Mouse (Mus musculus) monocyte, adult 2 months (primary cell): Measurements from ENCODE around the gene Tmem191c.

Experiments used
- DNase-seq, 2 experiments: peaks; one replicate each; pipeline ENCODE4 v3.0.0; 2022; ENCODE audit warnings: low spot score in 2 of 2, low read depth in 1 of 2

Tmem191c gene

GRCm38 (mm10) chr16:17261341-17261740 lies 14.5 kb upstream of the Tmem191c start:
- no peak for DNase-seq

DNA sequence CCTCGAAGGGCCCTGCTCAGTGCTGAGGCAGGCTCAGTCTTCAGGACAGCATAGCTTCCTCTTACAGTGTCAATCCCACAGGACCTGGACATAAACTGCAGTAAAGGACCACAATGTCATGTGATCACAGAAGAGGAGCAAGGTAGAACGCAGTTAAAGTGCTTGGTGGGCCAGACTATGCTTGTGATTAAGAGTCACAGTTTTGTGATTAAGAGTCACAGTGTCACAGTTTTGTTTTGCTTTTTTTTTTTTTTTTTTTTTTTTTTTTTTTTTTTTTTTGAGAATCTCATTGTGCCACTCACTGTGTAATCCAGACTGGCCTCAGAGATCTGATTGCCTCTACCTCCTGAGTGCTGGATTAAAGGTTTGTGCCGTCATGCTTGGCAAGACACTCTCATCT lies 9.8 kb upstream of the Tmem191c start:
- no peak for DNase-seq

DNA sequence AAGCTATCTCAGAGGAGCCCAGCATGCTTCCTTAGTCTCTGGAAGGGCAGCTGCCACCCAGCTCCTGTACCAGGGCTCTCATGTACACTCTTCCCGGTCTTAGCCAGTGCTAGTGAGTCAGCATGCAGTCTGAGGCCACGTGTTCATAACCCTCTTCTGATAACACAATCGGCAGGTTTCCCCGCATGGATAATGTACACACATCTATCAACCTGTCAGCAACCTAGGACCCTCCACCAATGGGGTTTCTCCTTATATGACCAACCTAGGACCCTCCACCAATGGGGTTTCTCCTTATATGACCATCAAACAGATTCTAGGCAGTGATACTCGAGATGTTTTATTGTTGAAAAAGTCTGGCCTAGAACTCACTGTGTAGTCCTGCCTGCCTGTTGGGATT lies 7.9 kb upstream of the Tmem191c start:
- DNase-seq = no peak

DNA sequence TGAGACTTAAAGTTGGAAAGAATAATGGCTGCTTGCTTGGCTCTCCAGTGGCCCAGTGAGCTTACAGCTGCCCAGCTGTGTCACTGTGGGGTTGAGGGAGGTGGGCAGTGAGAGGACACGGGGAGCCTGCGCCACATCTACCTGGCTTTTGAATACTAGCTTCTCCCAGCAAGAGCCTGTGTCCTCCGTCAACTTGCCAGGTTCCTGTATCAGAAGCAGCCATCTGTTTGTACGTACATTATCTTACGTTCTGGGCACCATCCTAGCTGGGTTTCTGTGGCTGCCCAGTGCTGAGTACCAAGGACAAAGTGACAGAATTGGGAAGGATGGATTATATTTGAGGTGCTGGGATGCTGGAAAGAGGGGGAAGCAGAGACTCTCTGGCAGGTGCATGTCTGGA lies 6.0 kb upstream of the Tmem191c start:
- no peak for DNase-seq

GRCm38 (mm10) chr16:17271124-17271523 lies 4.8 kb upstream of the Tmem191c start:
- peak in 1 of 2 experiments; percentile 24 for DNase-seq

- no peak for DNase-seq
Measured at GRCm38 (mm10) chr16:17271856-17272255, 4.0 kb upstream of the Tmem191c start.

DNA sequence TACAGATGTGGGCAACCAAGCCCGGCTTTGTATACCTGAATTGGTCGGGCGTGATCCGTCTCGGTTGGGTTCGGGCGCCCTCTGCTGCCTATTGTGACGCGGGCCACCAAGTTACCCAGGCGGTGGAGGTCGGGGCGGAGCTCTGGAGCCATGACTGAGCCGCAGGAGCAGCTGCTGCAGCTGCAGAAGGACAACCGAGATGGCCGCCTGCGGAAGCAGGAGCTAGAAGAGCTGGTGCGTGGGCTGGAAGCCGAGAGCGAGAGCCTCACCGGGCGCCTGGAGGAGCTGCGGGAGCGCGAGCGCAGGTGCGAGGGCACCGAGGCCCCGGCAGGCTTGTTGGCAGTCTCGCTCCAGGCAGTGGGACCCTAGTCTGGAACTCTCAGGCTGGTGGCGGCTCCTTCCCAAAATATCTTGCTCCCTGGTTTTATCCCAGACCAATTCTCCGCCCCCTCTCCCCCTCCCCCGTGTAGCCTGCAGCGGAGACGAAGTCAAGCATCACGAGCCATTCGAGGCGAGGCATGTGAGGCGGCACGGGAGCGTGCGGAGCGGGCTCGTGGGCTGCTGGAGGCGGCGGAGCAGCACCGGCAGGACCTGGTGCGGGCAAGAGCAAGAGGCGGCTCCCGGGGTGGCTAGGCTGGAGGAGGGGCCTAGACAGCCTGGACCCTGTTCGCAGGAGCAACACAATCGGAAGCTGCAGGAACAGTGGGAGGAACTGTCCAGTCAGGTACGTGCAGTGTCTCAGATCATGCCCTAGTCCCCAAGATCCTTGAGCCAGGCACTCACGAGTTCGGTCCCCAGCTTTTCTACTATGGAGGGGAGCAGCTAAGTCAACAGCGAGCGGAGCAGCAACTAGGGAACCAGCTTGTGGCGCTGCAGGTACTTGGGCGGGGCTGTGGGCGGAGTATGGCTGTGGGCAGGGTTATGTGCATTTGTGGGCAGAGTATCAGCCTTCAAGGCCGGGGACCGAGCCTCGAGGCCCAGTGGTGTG lies 581 bp downstream of the Tmem191c start:
- DNase-seq = peak; percentile 70 to 83

DNA sequence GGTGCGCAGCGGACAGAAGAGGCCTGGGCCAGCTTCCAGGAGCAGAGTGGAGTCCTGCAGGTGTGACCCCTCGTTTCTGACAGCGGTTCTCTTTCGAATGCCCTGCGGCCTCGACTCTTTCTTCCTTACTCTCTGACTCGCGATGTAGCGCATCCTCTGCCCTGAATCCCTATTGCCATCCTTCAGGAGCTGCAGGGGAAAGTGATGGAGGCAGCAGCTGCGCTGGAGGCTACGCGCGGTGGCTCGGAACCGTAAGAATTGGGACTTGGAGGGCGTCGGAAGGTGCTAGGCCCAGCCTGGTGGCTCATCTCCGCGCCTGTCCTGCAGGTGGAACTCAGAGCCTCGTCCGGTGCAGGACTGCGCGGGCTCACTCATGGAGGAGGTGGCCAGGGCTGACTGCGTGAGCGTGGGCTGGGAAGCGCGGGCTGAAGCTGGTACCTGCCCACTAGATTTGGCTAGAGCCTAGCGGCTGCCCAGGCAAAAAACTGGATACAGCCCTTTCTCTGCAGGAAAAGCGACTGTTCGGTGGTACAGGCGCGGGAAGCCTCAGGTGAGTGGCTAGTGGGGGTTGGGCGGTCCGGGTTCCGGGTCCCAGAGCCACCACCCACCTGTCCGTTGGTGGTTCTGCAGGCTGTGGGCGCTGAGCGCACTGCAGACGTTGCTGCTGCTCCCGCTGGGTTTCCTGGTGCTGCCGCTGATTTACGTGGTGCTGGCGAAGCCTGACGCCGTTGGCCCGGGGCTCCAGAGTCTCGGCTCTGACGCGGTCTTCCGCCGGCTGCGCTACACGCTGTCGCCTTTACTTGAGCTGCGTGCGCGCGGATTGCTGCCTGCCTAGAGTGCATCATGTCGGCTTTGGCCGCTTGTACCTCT lies 1.7 kb downstream of the Tmem191c start:
- no peak for DNase-seq

- DNase-seq = no peak
Measured at GRCm38 (mm10) chr16:17280471-17280870, 4.6 kb downstream of the Tmem191c start.

GRCm38 (mm10) chr16:17283151-17283550 lies 7.3 kb downstream of the Tmem191c start:
- no peak for DNase-seq

- DNase-seq = no peak
Measured at GRCm38 (mm10) chr16:17287103-17287502, 11.2 kb downstream of the Tmem191c start.

DNA sequence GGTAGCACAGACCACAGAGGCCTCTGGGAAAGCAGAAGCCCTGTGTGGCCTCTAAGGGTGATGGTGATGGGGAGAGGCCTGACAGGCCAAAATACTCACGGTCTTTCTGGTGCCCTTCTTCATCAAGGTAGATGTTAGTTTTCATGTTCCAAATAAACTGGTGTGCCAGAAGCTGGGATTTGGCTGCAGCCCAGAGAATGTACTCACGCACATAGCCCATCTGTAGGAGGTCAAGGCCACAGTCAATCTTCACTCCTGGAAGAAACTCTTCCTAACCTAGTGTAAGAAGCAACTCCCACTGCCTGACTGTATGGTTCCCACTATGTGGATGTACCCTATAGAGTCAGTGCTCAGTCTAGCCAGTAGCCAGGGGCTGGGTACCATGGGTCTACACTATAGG lies 15.1 kb downstream of the Tmem191c start:
- DNase-seq = no peak

DNA sequence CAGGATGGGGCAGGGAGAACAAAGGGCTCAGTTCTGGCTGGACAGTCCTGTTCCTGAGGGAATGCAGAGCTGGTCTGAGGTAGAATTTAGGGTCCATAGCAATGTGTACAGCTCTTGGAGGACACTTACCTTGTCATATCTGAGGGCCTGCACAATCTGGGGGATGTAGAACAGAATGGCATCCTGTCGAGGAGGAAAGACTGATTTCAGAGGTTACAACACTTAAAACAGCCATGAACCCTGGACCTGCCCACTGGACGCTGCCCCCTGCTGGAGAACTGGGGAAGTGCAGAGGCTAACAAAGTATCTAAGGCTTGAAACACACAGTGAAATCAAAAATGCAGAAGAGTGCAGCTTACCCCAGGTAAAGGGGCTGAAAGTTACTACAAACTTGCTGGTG lies 16.9 kb downstream of the Tmem191c start:
- DNase-seq = peak; percentile 50 to 68

DNA sequence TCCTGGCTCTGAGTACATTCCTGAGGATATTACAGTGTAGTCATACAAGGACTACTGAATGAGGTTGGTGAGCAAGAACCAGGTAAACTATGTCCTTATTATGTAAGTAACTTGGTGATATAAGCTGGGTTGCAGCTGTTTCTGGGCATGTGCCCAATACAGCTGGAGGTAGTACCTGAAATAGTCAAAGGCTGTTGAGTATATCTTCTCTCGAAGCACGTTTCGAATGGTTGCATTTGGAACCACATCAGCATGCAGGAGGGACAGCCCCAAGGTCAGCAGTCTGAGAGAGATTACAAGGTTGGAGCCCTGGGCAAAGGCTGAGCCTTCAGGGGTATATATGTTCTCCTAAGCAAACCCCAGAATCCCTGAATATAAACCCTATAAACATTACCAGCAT lies 24.9 kb downstream of the Tmem191c start:
- no peak for DNase-seq

DNA sequence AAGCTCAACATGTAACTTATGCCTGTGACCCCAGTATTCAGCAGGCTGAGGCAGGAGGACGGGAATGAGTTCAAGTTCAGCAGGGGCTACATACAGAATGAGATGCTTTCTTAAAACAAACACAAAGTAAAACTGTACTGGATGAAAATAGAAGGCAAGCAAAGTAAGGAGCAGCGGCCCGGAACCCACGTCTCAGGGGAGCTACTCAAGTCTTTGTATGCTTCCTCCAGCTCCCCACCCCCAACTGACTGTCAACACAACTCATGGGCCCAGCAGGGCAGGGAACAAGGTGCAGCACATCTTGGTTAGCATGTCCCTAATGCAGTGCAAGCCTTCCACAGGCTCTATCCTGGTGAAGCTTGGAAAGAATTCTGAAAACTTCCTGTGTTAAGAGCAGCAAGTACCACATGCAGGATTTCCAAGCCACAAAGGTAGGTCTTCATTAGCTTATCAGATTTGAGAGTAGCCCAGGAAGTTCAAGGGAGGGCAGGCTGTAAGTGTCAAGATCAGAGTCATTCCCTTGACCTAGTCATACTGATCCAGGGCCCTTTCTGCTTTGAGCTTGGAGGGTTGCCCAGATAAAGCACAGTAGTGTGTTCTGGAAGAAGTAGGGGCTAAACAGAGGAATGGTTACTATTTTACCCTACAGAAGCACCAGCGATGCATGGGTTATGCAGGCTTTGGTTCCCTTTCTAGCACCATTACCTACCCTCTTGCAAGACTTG lies 27.8 kb downstream of the Tmem191c start:
- no peak for DNase-seq

DNA sequence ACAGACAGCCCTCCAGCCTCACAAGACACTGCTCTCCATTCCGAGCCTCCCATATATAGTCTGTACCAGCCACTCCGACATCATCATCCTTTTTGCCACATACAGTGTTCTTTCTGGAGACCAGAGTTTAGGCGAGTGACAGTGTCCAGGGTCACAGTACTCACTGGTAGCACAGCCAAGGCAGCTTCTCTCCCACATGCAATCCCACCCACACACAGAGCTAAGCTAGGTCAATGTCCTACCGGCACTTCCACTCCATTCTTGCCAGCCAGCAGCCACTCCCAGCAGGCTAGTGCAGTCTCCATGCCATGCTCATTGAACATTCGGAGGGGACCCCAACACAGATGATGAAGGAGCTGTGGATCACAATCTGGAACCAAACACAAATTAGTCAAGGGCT lies 31.6 kb downstream of the Tmem191c start:
- no peak for DNase-seq

DNA sequence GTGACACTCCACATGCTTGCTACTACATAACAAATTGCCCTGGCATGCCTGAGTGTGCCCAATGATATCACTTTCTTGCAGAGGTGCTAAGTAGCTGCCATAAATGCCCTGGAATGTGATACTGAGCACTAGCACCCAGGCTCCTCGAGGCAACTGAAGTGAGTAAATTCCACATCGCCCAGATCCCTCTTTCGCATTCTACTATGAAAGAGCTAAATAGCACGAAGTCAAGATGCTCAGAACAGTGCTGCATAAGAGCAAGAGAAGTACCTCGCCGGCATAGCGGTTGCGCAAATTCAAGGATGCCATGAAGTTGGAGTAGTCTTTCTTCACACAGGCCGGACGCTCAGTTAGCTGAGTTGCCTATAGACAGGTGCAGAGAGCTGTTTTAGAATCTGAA lies 33.2 kb downstream of the Tmem191c start:
- no peak for DNase-seq

DNA sequence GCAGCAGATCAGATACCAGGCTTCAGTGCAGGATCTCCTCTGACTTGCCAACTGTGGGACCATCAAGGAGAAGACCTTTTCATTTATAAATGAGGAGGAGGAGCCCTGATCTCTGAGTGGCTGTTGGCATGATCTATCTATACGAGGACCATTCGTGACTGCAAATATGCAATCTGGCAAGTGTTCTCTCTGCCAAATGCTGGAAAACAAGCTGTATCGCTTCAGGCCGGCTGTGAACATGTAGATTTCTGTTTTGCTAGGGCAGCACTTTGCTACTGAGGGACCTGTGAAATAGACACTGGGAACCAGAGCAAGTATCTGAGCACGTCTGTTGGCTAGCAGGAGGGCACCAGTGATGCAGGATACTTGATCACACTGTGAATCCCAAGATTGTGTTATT lies 36.7 kb downstream of the Tmem191c start:
- DNase-seq = no peak

- DNase-seq = no peak
Measured at GRCm38 (mm10) chr16:17316554-17316953, 40.7 kb downstream of the Tmem191c start.

DNA sequence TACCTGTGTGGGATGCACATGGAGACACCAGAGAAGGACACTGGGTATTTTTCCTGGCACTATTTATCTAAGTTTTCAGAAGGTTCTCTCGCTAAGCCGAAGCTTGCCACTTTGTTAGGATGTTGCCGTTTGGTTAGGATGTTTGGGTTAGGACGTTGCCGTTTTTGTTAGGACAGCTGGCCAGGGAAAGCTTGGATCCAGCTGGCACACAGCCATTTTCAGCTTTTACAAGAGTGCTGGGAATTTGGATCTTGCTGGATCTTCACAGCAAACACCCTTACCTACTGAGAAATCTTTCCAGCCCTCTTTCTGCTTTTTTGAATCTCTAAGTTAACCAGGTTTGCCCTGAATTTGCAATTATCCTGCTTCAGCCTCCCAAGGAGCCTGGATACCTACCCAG lies 45.6 kb downstream of the Tmem191c start:
- no peak for DNase-seq

DNA sequence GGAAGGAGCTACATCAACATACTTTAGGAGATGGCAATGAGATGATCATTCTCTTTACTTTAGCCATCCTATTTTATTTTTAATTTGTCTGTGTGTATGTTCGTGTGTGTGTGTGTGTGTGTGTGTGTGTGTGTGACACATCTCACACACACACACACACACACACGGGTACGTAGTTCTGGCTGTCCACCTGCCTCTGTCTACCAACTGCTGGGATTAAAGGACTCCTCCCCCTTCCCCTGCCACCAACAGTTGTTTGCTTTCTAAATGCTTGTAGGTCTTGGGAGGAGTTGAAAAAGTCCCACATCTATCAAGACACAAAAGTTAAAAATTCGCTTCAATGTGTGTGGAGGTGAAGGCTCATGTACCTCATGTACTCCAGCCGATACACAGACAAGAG lies 48.9 kb downstream of the Tmem191c start:
- no peak for DNase-seq
